Mouse (Mus musculus) cerebellum, adult 18-20 months (tissue): Measurements from ENCODE around the gene Npdc1.
"Not testable (repeated sequence)": the region's sequence is repeated elsewhere in the genome, so short reads cannot be mapped to it uniquely, and the experiment has no call there.

Source experiments
- DNase-seq, 2 experiments: peaks; one replicate each; pipeline ENCODE4 v3.0.0; 2021

Gene Npdc1

DNA sequence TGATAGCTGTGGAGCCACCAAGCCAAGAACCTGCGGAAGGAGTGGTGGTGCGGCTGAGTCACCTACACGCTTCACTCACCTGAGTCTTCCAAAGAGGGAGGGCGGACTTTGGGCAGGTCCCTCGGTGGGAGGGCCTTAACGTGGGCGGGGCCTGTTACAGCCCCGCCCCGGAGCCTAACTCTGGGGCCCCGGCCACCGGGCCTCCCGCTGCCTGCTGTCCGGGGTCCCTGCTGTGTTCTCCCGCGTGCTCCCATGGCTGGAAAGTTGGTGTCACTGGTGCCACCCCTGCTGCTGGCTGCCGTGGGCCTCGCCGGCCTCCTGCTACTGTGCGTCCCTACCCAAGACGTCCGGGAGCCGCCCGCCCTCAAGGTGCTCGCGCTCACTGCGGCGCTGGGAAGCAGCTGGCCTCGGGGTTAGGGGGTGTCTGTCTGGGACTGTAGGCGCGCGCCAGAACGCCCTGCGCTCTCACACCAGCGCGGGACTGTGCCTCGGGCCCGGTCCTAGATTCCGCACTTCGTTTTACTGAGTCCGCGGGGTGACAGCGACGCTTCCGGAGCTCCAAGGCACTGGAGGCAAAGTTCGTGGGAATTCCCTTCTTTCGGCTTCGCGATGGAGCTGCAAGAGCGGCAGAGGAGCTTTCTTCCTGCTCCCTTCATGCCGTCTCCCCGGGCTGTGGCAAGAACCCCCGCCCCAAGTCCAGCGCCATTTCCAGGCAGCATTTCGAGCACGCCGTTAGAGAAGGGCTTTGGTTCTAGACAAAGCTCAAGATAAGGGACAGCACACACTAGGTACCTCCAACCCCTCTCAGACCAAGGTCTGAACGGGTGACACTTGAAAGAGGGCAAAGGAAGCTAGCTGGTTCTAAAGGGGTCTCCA, 3.2 kb upstream of the Npdc1 start, which contains the start of gene Entpd2:
Gene Entpd2 (plus strand): TSS at position 154 of the 876 bp plus-strand sequence.
- DNase-seq: peak; percentile 49 to 67

DNA sequence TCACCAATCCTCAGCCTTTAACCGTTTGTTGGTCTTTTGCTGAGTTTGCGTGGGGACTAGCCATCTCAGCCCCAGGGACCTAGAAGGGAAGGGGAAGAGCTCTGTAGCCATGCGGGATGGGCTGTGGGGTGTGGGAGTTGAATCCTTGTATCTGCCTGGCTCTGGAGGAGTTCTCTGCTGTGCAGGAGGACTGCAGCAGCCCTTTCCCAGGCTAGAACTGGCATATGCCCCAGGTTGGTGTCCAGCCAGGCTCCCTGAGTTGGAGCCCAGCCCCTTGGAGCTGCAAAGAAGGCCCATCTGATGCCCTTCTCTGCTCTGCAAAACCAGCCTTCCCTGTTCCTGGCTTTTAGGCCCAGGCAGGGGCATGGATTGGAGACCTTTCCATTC, 2.6 kb upstream of the Npdc1 start:
- peak; percentile 83 to 88 for DNase-seq

DNA sequence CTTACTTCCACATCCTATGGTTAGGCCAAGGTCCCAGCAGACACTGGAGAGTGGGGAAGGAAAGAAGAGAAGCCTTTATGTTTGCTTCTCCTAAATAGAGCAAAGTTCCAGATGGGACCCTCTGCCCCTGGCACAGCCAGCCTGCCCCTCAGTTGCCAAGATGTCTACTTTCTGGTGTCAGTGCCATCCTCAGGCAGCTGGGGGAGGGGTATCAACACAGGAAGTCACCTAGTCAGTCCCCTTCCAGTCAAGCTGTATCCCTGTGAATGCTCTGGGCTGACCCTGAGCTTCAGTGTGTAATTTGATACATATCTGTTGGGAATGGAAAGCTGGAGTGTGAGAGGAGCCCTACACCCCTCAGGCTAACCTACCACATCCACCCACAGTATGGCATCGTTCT, 2.1 kb upstream of the Npdc1 start:
- no peak for DNase-seq

DNA sequence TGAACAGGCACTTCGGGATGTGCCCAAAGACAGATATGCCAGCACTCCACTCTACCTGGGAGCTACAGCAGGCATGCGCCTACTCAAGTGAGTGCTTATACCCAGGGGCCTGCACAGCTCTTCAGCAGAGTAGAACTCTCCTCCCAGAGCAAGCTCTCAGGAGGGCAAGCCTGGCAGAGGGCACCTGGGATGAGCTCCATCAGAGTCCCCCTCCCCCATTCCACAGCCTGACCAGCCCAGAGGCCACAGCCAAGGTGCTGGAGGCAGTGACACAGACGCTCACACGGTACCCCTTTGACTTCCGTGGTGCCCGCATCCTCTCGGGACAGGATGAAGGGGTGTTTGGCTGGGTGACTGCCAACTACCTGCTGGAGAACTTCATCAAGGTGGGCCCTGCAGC, 1.1 kb upstream of the Npdc1 start:
- no peak for DNase-seq

DNA sequence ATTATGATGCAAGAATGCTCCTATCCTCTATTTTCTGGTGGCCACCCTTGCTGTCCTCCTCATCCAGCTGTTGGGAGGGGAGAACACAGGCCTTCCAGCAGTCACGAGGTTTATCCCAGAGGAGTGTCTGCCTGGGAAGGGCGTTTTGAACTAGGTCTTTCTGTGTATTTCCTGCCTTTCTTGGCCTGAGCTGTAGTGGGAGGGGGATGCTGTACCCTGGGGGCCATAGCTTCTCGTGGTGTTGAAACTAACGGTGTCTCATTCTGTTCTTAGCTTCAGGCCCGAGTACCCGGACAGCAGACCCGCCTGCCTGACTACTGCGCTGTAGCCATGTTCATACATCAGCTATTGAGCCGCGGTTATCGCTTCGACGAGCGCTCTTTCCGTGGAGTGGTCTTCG, 1.1 kb downstream of the Npdc1 start:
- DNase-seq: no peak

DNA sequence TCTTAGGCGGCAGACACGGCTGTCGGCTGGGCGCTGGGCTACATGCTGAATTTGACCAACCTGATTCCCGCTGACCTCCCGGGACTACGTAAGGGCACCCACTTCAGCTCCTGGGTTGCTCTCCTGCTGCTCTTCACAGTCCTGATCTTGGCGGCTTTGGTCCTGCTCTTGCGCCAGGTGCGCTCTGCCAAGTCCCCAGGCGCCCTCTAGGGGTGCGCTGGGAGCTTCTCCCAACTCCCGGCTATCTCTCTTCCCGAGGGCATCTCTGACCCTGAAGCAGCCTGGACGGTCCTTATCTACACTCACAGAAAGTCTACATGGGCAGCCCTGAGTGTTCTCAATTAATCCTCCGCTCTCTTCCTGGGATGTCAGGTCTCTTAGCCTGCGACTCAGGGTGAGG, 1.6 kb downstream of the Npdc1 start:
- DNase-seq: peak; percentile 76 to 84

DNA sequence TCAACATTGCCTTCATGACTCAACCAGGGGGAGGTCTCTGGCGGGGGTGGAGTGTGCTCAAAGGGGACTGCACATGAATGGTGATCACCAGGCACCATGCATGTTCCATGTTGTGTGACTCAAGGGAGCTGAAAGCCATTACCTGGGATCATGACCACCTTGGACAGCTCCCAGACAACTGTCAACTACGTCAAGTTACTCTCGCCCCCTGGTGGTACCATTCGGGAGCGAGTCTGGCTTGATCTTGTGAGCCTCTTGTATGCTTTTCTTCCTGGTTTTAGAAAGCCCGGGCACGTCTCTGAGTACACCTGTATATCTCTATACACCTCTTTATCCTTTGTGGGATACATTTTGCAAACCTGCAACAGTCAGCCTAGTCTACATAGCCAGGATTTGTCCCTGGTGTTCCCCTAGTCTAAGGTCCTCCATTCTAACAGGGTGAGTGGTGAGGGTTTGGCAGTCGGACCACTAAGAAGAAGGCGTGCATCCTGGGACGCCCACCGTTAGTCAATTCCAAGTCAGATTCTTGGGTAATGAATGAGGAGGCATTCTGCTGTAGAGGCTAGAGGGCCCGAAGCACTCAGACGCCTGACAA, 3.3 kb downstream of the Npdc1 start:
- DNase-seq: peak; percentile 68 to 77

DNA sequence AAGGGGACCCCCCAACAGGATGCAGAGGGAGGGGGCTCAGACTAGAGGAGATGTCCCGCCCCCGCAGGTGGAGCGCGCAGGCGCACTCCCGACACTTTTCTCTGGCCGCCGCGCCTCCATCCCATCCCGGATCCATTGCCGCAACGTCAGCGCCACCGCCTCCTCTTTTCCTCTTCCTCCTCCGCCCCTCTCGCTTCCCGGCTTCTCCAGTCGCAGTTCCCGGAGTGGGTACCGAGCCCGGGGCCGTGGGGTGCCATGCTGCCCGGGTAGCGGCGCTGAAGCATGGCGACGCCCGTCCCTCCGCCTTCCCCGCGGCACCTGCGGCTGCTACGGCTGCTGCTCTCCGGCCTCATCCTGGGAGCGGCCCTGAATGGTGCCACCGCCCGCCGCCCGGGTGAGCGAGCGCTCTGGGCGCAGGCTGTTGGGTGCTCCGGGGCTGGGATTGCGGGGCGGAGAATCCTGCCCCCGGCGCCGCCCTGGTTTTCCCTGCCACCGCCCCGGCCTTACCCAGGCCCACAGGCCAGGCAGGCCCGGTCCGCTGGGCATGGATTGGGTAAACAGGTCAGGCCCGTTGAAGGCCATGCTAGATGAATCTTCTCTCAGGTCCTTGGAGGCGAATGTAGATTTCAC, 3.9 kb downstream of the Npdc1 start:
- DNase-seq: peak; percentile 94

DNA sequence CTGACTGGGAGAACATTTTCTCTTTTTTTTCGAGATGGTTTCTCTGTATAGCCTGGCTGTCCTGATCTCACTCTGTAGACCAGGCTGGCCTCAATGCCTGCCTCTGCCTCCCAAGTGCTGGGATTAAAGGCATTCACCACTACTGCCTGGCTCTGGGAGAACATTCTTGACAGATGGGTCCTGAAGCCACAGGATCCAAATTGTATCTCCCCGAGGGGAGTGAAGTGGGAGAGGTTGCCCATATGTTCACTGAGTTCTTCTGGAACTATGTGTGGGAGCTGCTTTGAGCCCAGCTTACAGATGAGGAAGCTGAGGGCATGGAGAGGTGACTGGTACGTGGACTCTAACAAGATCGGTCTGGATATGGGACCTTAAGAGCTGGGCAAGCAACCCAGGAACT, 4.8 kb downstream of the Npdc1 start:
- DNase-seq: no peak

DNA sequence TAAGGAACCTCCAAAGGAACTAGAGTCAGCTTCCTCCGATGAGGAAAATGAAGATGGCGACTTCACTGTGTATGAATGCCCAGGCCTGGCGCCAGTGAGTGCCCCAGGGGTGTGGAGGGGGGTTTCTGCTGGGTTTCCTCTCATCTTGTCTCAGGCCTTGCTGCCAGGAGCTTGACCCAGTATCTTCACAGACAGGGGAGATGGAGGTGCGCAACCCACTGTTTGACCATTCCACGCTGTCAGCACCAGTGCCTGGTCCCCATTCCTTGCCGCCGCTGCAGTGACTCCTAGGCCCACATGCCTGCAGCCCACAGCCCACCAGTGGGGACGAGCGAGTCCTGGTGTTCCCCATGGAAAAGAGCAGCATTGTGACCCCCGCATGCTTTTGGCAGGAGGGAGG, 9.8 kb downstream of the Npdc1 start:
- peak in 1 of 2 experiments; percentile 5 for DNase-seq

DNA sequence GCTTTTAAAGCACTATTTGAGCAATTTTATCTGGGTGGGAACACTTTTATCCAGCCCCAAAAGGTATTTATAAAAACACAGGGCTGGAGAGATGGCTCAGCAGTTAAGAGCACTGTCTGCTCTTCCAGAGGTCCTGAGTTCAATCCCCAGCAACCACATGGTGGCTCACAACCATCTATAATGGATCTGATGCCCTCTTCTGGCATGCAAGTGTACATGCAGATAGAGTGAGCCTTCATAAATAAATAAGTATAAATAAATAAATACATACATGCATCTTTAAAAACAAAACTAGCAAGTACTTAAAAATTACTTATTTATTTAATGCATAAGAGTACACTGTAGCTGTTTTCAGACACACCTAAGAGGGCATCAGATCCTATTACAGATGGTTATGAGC, 14.3 kb downstream of the Npdc1 start:
- not testable (repeated sequence) for DNase-seq

DNA sequence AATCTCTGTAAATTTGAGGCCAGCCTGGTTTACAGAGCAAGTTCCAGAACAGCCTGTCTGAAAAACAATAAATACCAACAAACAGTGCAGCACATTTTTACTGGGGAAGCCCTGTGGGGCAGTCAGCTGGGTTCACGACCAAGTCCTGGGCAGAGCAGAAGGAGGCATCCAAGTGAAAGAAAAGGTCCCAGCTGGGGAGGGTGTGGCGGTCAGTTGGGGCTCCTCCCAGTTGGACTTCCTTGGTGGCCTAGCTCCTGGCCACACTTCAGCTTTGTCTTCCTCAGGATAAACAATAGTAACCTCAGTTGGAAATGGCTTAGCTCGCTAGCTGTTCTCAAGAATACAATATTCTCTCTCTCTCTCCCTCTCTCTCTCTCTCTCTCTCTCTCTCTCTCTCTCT, 18.3 kb downstream of the Npdc1 start:
- DNase-seq: peak in 1 of 2 experiments; percentile 26

DNA sequence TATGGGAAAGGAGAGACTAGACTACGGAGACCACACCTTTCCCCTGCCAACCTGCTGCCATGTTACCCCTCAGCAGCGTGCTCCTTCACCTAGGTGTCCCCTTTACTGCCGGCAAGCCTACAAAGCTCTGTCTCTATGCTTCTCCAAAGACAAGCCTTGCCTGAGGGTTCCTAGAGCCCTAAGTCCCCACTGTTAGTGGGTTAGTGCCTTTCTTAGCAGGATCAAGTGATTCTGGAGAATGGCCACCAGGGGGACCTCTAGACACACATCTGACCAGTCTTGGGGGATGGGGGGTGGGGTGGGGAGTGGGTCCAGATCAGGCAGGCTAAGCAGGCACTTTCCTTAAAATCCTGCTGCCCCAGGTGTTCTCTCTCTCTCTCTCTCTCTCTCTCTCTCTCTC, 22.7 kb downstream of the Npdc1 start:
- DNase-seq: peak; percentile 55 to 69

DNA sequence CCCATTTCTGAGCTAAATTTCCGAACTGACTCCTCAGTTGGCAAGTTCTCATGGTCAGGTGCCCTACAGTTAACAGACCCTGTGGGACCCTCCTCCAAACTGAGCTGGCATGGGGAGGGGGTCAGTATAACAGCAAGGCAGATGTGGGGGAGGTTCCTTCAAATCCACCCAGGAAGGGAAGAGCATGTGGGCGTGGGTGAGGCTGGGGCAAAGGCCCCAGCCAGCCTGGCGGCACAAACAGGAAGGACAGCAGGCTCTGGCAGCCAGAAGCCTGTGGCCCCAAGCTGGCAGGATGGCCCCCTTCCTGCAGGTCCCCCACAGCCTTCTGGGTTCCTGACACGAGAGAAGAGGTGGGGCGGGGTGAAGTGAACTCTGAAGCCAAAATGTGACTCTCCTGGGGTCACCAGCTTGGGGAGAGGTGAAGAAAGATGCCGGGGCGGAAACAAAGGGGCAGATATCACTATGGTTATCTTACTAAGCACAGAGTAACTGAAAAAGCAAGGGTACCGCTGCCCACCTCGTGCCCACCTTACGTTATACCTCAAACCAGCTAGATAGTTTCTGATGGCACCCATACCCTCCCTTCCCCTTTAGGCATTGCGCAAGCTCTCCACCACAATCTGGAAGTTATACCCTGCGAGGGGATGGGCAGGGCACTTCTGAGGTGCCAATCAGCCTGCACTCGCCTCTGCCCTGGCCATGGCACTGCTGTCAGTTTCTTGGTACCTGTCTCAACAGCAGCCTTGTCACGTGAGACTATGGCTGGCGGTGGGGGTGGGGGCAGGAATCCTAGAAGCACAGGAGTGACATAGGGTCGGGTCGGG, 23.6 kb downstream of the Npdc1 start, which contains the start of gene Fut7:
Gene Fut7 (plus strand): TSS at position 681 of the 824 bp plus-strand sequence.
- DNase-seq: no peak

DNA sequence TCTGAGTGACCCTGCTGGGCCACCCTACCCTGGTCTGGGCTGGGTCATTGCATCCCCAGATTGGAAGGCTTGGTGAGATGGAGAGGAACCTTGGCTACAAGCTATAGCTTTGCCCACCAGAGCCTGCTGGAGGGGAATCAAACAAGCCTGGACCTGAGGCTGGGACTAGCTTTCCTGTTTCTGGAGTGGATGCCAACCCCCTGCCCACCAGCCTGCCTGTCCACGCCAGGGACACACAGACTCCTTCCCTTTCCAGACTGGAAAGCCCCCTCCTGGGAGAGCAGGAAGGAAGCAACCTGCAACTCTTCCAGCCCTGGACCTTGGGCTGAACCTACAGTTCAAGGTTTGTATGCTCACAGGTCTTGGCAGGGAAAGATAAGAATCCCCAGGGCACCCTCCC, 24.5 kb downstream of the Npdc1 start:
- no peak for DNase-seq

DNA sequence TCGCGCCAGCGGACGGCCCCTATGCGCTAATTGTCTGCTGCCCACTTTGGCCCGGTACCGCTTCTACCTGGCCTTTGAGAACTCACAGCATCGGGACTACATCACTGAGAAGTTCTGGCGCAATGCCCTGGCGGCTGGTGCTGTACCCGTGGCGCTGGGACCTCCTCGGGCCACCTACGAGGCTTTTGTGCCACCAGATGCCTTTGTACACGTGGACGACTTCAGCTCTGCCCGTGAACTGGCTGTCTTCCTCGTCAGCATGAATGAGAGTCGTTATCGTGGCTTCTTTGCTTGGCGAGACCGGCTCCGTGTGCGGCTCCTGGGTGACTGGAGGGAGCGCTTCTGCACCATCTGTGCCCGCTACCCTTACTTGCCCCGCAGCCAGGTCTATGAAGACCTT, 26.3 kb downstream of the Npdc1 start:
- DNase-seq: peak; percentile 53 to 65

DNA sequence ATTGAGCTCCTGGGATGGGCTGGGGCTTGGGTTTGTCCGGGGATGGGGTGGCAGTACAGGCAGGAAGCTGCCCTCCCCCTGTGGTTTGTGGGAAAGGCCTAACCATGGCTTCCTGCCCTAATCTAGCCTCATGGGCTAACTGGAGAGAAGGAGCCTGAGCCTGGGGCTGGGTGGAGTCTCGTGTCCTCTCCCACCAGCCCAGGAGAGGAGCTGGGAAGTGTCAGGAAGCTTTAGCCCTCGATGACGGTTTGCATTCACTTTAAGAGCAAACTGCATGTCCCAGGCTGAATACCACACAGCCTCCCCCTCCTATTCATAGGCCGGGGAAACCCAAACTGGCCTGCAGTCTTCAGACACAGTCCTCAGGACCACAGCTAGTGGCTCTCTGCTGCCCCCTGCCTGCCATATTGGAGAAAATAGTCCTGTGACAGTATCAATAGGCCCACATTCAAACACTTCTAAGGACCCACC, 27.6 kb downstream of the Npdc1 start:
- DNase-seq: peak; percentile 82 to 88

DNA sequence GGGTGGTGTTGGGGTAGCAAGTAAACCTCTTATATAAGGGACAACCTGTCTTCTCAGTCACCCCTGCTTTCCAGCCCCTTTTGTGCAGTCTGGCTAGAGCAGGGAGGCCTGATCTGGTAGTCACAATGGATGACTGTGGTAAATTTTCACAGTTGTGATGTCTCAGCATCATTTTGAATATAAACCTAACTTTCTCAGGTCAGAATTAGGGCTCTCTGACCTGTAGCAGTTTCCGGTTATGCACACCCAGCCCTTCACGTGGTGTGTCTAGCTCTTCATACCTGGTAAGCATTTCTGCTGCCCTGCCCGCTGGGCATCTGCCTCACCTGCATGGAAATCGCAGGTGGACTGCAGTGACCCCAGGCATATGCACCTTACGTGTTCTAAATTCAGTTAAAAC, 28.1 kb downstream of the Npdc1 start:
- DNase-seq: no peak

DNA sequence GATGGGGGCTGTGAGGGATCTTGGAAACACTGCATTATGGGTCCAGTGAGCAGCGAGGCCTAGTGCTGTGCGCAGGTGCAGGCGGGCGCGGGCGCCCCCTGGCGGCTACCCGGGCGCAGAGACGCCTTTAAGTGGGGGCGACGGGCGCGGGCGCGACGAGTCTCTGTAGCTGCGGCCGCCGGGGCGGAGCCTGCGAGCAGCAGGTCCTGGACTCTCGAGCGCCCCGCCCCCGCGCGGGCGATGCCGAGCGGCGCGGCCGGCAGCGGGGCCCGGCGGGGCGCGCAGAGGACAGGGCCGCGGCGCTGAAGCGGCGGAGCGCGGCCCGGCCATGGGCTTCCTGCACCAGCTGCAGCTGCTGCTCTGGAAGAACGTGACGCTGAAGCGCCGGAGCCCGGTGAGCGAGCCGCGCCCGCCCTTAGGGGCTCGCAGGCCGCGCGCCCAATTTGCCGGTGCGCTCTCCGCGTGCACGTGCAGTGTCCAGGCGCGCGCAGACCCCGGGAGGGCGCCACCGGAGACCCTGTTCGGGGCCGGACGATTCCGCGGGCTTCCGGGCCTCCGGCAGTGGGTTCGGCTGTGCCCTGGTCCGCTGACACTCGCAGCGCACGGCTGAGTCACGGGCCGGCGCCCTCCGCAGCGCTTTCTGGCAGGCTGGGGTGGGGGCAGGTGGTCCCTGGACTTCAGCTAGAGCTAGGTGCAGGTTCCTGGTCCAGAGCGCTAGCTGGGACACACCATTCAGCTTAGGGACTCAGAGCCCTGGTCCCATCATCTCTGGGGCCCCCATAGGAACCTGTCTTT, 29.5 kb downstream of the Npdc1 start, which contains the start of gene Abca2:
Gene Abca2 (plus strand): TSS at position 262 of the 795 bp plus-strand sequence.
- peak; percentile 94 to 99 for DNase-seq

DNA sequence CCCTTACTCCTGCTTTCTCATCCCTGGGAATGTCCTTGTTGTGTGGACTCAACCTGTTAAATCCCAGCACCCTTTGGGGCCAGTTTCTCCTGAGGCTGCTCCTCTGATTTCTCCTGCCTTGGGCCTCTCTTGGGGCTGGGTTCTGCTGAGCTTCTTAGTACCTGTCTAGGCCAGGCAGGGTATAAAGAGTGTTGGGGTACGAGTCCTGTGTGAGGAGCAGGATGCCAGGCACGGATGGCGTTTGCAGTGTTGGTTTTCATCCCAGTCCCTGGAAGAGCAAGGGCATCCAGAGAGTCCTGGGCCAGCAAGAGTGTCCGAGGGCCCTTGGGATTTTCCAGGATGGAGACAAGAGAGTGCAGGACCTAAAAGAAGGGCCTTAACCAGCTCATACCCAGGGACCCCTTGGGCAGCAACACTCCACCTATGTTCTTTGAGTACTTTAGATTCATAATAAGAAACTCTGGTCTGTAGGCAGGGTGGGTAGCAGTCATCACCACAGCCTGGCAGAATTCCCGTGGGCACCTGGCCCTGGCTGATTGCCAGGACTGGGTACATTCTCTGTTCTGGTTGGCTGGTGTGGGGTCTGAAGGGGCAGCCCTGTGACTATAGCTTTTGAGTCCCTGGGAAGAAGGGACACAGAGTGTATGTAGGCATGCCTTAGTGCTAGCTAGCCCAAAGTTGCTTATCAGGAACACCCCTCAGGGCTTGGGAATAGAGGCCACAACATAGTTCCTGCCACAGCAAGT, 30.5 kb downstream of the Npdc1 start:
- peak; percentile 65 to 78 for DNase-seq
